Mouse (Mus musculus): ENCODE results near the gene Fam131b.

DNA sequence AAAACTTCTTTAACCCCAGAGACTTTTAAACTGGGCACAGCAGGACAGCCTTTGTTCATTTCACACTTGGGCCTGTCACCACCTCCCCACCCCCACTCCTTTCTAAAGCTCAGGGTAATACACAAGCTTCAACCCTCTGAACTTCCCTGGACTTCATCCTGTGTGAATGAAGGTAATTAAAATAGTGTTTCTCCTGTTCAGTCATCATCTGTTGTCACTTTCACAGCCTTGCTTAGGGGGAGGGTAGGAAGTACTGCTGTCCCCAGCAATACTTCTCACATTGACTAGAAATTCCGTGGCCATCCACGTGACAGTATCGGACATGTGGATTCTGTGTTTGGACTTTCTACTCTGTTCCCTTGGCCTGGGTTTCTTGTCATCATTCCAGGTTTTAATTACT, 45.4 kb upstream of the Fam131b start:
- TF ChIP-seq GATA1 (IDR thresholded peaks at IDR 0.05; ENCODE audit: low read length) (no peak), TAL1 (IDR thresholded peaks at IDR 0.05; ENCODE audit: low read length) (no peak)
